Mouse (Mus musculus) hindbrain, embryonic 16.5 days (tissue): Measurements from ENCODE around the gene Ankrd11. TPM values are rescaled to one million over a fixed set of nuclear protein-coding genes. Genes with fewer than 3 reads are reported as not detected.

Experiments
- ATAC-seq: fragments of 200-750 bp; cut with Nextera tagmentation; 2 replicates; pipeline ENCODE4 v1.8.0; 2017; ENCODE audit warnings: moderate TSS enrichment, moderate library complexity
- H3K27ac ChIP-seq: fragments of 300-500 bp; sonication (generic); 2 replicates; pipeline ENCODE4 v1.5.1; 2014; ENCODE audit warnings: low read depth, mild to moderate bottlenecking, control low read depth, low read length, moderate library complexity
- H3K27me3 ChIP-seq: fragments of 300-500 bp; sonication (generic); replicated peaks from 2 replicates; pipeline ENCODE4 v1.6.1; 2014; ENCODE audit warnings: low read length; ENCODE audit not compliant: control insufficient read depth, insufficient read depth
- H3K36me3 ChIP-seq: fragments of 300-500 bp; sonication (generic); 2 replicates; pipeline ENCODE4 v1.6.1; 2014; ENCODE audit warnings: mild to moderate bottlenecking, low read length, moderate library complexity, mixed read lengths; ENCODE audit not compliant: control insufficient read depth, insufficient read depth
- H3K4me1 ChIP-seq: fragments of 300-500 bp; sonication (generic); 2 replicates; pipeline ENCODE4 v1.6.1; 2014; ENCODE audit warnings: low read depth, low read length; ENCODE audit not compliant: control insufficient read depth, insufficient read depth
- H3K4me2 ChIP-seq: fragments of 300-500 bp; sonication (generic); 2 replicates; pipeline ENCODE4 v1.6.1; 2014; ENCODE audit warnings: mild to moderate bottlenecking, low read length, control low read depth, moderate library complexity
- H3K4me3 ChIP-seq: fragments of 300-500 bp; sonication (generic); 2 replicates; pipeline ENCODE4 v1.5.1; 2014; ENCODE audit warnings: mild to moderate bottlenecking, low read length, control low read depth, moderate library complexity
- H3K9ac ChIP-seq: fragments of 300-500 bp; sonication (generic); 2 replicates; pipeline ENCODE4 v1.6.1; 2014; ENCODE audit warnings: low read depth, mild to moderate bottlenecking, control low read depth, low read length, moderate library complexity
- H3K9me3 ChIP-seq: fragments of 300-500 bp; sonication (generic); 2 replicates; pipeline ENCODE4 v1.6.1; 2014; ENCODE audit warnings: mild to moderate bottlenecking, low read length, moderate library complexity; ENCODE audit not compliant: control insufficient read depth
- WGBS: fragments of 180-500 bp; shearing (Covaris S2); extraction: QIAGEN DNeasy Blood & Tissue Kit; methylation state at CpG from one replicate; pipeline ENCODE4 v1.1.7; 2014; 5-methylcytosine and 5-hydroxymethylcytosine counted together
- polyA plus RNA-seq: library from polyadenylated mRNA; unstranded; fragments of >200 nt; fragmentation: Nextera tagmentation; extraction: Ambion mirVana; gene quantifications from 2 replicates; pipeline ENCODE4 v1.2.1, GENCODE M21; 2015

Gene Ankrd11
- polyA plus RNA-seq, 1 experiment from 2014 or later = 22.9 TPM

GRCm38 (mm10) chr8:123020859-123021258 is 21.2 kb downstream of the Ankrd11 start:
- no peak overlapping the region for H3K9ac ChIP-seq
- ATAC-seq = no peak
- H3K36me3 ChIP-seq = no peaks in the 10 kb centered on the region
- H3K4me2 ChIP-seq = no peak overlapping the region
- H3K27ac ChIP-seq = no peak overlapping the region
- H3K9me3 ChIP-seq = no peaks in the 10 kb centered on the region
- WGBS = 82% methylated on average over 2 of the region's 2 CpGs
- no peak overlapping the region for H3K4me3 ChIP-seq
- H3K27me3 ChIP-seq = no peaks in the 10 kb centered on the region
- H3K4me1 ChIP-seq = peaks cover 13% of the 10 kb centered on the region

- Histone ChIP-seq H3K36me3 (no peaks in the 10 kb centered on the region), H3K9me3 (no peaks in the 10 kb centered on the region), H3K4me2 (no peak overlapping the region), H3K9ac (no peak overlapping the region), H3K4me1 (peaks cover 13% of the 10 kb centered on the region), H3K4me3 (no peak overlapping the region), H3K27me3 (no peaks in the 10 kb centered on the region), H3K27ac (no peak overlapping the region)
- no peak for ATAC-seq
- 69% methylated on average over 2 of the region's 2 CpGs for WGBS
Observed at GRCm38 (mm10) chr8:123020084-123020483, 22.0 kb downstream of the Ankrd11 start.

GRCm38 (mm10) chr8:123018484-123019164 is 23.5 kb downstream of the Ankrd11 start:
- no peak overlapping the region for H3K4me3 ChIP-seq
- no peak overlapping the region for H3K4me2 ChIP-seq
- no peaks in the 10 kb centered on the region for H3K27me3 ChIP-seq
- H3K4me1 ChIP-seq = peaks cover 13% of the 10 kb centered on the region
- H3K36me3 ChIP-seq = no peaks in the 10 kb centered on the region
- ATAC-seq = no peak
- H3K9me3 ChIP-seq = no peaks in the 10 kb centered on the region
- no peak overlapping the region for H3K27ac ChIP-seq
- no peak overlapping the region for H3K9ac ChIP-seq
- 54% methylated on average over 4 of the region's 4 CpGs for WGBS

- Histone ChIP-seq H3K27ac (no peak overlapping the region), H3K27me3 (no peaks in the 10 kb centered on the region), H3K4me3 (no peak overlapping the region), H3K9ac (no peak overlapping the region), H3K36me3 (no peaks in the 10 kb centered on the region), H3K4me2 (no peak overlapping the region), H3K9me3 (no peaks in the 10 kb centered on the region), H3K4me1 (peaks cover 13% of the 10 kb centered on the region)
- ATAC-seq = no peak
- WGBS = 93% methylated on average over 4 of the region's 4 CpGs
Observed at GRCm38 (mm10) chr8:123017143-123017542, 24.9 kb downstream of the Ankrd11 start.

GRCm38 (mm10) chr8:123015074-123015473 is 27.0 kb downstream of the Ankrd11 start:
- no peak overlapping the region for H3K4me3 ChIP-seq
- no peak overlapping the region for H3K4me2 ChIP-seq
- H3K4me1 ChIP-seq = peaks cover 12% of the 10 kb centered on the region
- WGBS = 82% methylated on average over 3 of the region's 3 CpGs
- H3K9ac ChIP-seq = no peak overlapping the region
- H3K27ac ChIP-seq = no peak overlapping the region
- no peaks in the 10 kb centered on the region for H3K9me3 ChIP-seq
- no peaks in the 10 kb centered on the region for H3K27me3 ChIP-seq
- no peak for ATAC-seq
- H3K36me3 ChIP-seq = no peaks in the 10 kb centered on the region

GRCm38 (mm10) chr8:123014429-123014828 is 27.6 kb downstream of the Ankrd11 start:
- Histone ChIP-seq H3K4me3 (no peak overlapping the region), H3K9me3 (no peaks in the 10 kb centered on the region), H3K4me2 (no peak overlapping the region), H3K27ac (no peak overlapping the region), H3K4me1 (peaks cover 11% of the 10 kb centered on the region), H3K9ac (no peak overlapping the region), H3K36me3 (no peaks in the 10 kb centered on the region), H3K27me3 (no peaks in the 10 kb centered on the region)
- no peak for ATAC-seq
- WGBS = 83% methylated on average over 7 of the region's 7 CpGs

- Histone ChIP-seq H3K4me2 (no peak overlapping the region), H3K9me3 (no peaks in the 10 kb centered on the region), H3K9ac (no peak overlapping the region), H3K36me3 (no peaks in the 10 kb centered on the region), H3K27ac (no peak overlapping the region), H3K4me3 (no peak overlapping the region), H3K27me3 (no peaks in the 10 kb centered on the region), H3K4me1 (no peaks in the 10 kb centered on the region)
- no peak for ATAC-seq
Observed at GRCm38 (mm10) chr8:123011321-123011720, 30.8 kb downstream of the Ankrd11 start.

GRCm38 (mm10) chr8:123005805-123006204 is 36.3 kb downstream of the Ankrd11 start:
- WGBS = 82% methylated on average over 5 of the region's 5 CpGs
- H3K4me2 ChIP-seq = no peak overlapping the region
- H3K9ac ChIP-seq = no peak overlapping the region
- no peak overlapping the region for H3K4me3 ChIP-seq
- H3K27ac ChIP-seq = no peak overlapping the region
- H3K9me3 ChIP-seq = no peaks in the 10 kb centered on the region
- ATAC-seq = no peak
- no peaks in the 10 kb centered on the region for H3K27me3 ChIP-seq
- no peaks in the 10 kb centered on the region for H3K36me3 ChIP-seq
- peaks cover 3% of the 10 kb centered on the region for H3K4me1 ChIP-seq

- 71% methylated on average over 3 of the region's 3 CpGs for WGBS
Observed at GRCm38 (mm10) chr8:123005328-123005727, 36.7 kb downstream of the Ankrd11 start.

More at GRCm38 (mm10) chr8:123005328-123005727, 36.7 kb downstream of the Ankrd11 start:
- H3K36me3 ChIP-seq = no peaks in the 10 kb centered on the region
- H3K4me2 ChIP-seq = no peak overlapping the region
- H3K4me1 ChIP-seq = peaks cover 3% of the 10 kb centered on the region
- no peak overlapping the region for H3K9ac ChIP-seq
- no peak overlapping the region for H3K4me3 ChIP-seq
- no peaks in the 10 kb centered on the region for H3K9me3 ChIP-seq
- no peak overlapping the region for H3K27ac ChIP-seq
- no peak for ATAC-seq
- no peaks in the 10 kb centered on the region for H3K27me3 ChIP-seq
